Mouse (Mus musculus) urinary bladder, postnatal 25 days (tissue): Measurements from ENCODE around the gene Naif1.
A peak's percentile ranks its signal among the peaks of the same experiment; 100 is the strongest.
"Not testable (repeated sequence)": the region's sequence is repeated elsewhere in the genome, so short reads cannot be mapped to it uniquely, and the experiment has no call there.

Source experiments
- DNase-seq: peaks from one replicate; pipeline ENCODE4 v3.0.0; 2022; ENCODE audit warnings: low spot score

The Naif1 gene

GRCm38 (mm10) chr2:32455101-32455500, 4.8 kb downstream of the Naif1 start:
- DNase-seq = no peak

DNA sequence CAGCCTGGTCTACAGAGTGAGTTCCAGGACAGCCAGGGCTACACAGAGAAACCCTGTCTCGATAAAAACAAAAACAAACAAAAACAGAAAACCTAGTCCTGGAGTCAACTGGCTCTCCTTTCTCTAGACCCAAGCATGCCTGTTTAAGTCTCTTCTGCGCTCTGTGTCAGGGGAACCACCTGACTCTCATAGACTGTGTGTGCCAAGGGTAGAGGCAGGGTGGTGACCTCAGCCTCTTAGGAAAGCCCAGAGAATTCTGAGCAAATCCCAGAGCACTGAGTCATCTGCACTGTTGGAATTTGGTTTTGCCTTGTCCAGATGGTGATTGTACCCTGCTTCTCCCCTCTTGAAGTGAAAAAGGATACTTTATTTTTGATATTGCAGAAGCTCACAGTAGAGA, 8.0 kb downstream of the Naif1 start:
- no peak for DNase-seq

GRCm38 (mm10) chr2:32459657-32460056, 9.4 kb downstream of the Naif1 start:
- DNase-seq = no peak

GRCm38 (mm10) chr2:32463773-32464172, 13.5 kb downstream of the Naif1 start:
- no peak for DNase-seq

GRCm38 (mm10) chr2:32464212-32464891, 14.1 kb downstream of the Naif1 start:
- no peak for DNase-seq

DNA sequence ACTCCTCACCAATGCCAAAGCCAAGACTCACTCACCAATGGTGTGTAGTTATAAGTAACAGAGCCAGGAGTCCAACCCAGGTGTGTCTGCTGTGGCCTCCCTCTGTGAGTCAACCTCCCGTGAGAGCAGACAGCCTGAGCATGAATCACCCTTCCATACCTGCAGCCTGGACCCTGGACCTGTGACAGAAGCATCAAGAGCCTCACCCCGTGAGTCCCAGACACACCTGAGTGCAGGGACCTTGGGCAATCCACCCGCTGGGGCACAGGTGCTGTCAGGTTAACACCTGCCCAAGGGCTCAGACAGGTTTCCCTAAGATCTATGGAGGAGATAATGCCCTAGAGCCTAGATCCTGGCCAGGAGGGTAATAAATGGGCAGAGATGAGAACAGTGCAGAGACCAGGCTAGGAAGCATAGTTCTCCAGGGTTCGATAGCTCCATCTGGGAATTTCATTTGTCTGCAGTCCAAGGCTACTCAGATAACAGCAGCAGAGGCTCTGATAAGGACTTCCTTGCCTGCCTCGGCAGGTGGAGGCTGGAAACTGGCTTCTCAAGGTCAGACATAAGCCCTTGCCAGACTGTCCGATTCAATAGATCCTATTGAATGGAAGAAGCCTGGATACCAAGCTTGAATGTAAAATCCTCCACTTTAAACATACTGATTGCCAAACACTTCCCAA, 20.9 kb downstream of the Naif1 start:
- no peak for DNase-seq

DNA sequence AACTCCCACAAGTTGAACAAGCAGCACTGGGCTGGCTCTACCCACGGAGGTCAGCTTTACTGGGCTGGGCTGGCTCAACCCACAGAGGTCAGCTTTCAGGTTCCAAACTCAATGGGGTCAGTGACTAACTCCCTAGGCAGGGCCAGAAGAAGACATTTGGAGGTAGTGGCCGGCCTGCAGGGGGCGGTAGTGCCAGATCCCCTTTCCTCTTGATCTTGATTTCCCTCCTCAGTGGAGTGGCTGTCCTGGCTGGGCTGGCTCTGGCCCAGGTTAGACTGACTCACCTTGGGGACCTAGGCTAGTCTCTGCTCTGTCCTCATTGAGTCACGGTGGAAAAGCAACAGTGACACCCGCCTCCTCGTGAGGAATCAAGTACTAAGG, 21.4 kb downstream of the Naif1 start:
- DNase-seq = peak; percentile 56

DNA sequence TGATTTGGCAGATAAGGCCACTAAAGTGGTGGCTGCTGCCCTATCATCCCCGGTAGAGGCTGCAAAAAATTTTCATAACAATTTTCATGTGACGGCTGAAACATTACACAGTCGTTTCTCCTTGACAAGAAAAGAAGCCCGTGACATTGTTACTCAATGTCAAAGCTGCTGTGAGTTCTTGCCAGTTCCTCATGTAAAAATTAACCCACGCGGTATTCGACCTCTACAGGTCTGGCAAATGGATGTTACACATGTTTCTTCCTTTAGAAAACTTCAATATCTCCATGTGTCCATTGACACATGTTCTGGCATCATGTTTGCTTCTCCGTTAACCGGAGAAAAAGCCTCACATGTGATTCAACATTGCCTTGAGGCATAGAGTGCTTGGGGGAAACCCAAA, 25.1 kb downstream of the Naif1 start:
- not testable (repeated sequence) for DNase-seq

- no peak for DNase-seq
These were observed 32.1 kb downstream of the Naif1 start for GRCm38 (mm10) chr2:32482351-32482750.

- no peak for DNase-seq
These were observed 33.1 kb downstream of the Naif1 start for GRCm38 (mm10) chr2:32483179-32483875.

GRCm38 (mm10) chr2:32484933-32485332, 34.7 kb downstream of the Naif1 start:
- DNase-seq = no peak

GRCm38 (mm10) chr2:32485751-32486150, 35.5 kb downstream of the Naif1 start:
- no peak for DNase-seq

GRCm38 (mm10) chr2:32486155-32486554, 35.9 kb downstream of the Naif1 start:
- DNase-seq = no peak

GRCm38 (mm10) chr2:32487124-32487623, 36.9 kb downstream of the Naif1 start:
- DNase-seq = peak; percentile 92

DNA sequence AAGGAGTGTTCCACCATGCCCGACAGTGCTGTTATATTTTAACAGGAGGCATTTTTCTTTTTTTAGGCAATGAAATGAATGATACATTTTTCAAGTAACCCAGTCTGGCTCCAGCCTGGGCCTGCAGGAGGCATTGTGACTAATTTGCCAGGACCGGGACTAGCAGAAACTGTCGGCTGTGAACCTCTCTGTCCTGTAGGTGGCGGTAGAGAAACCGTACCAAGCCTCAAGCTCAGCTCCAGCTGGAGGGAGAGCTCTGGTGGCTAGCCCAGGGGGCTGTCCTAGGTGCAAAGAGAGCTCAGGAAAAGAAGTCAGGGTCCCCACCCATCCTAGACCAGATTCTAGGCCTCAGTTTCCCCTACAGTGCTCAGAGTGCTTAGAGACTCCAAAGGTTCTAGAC, 38.4 kb downstream of the Naif1 start:
- DNase-seq = peak; percentile 74

- DNase-seq = not testable (repeated sequence)
These were observed 40.5 kb downstream of the Naif1 start for GRCm38 (mm10) chr2:32490730-32491129.

DNA sequence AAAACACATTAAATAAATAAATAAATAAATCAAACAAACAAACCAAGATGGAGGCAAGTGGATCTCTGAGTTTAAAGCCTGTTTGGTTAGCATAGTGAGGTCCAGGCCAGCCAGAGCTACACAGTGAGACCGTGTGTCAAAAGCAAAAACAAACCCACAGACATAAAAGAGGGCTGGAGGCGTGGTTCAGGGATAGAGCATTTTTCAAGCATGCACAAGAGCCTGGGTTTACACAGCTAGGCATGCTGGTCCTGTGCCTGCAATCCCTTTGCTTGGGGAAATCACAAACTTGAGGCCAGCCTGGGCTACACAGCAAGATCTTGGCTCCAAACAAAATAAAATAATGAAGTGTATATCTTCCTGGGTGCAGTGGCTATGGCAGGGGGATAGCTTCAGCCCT, 42.4 kb downstream of the Naif1 start:
- no peak for DNase-seq

GRCm38 (mm10) chr2:32493301-32493701, 43.0 kb downstream of the Naif1 start:
- no peak for DNase-seq

DNA sequence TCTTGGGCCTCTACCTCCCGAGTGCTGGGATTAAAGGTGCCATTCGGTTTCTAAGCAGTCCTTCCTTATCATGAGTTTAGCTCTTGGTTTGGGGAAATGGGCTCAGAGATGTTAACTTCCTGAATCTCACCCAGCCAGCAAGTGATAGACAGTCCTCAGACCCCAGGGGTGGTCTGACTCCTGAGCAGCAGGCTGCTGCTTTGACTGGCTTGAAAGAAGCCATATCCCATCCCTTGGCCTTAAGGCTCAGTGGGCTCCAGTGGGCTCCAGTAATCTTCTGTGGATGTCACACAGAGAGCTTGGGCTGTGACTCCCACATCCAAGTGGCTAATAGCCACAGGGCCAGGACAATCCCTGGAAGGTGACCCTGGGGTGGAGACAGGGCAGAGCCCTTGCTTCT, 44.3 kb downstream of the Naif1 start:
- DNase-seq = no peak

DNA sequence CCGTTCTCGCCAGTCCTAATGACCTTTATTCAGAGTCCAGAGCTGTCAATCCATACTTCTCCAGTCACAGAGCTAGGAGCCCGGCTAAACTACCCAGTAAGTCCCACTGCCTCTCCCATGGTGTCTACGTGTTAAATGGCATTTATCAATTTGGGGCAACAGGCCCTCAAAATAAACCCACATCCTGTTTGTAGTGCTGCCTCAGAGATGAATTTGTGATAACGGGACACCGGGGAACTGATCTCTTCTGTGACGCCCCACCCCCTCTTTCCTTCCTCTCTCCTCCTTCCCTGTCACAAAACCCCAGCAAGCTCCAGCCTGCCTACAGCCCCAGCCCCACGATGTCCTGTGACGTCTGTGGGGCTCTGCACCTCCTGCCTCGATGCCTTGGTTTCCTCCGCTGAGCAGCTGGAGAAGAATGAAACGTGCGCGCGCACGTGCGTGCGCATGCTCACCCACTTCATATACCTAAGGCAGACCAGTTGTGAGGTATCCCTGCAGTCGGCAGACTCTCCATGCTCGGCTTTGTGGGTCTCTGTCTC, 45.0 kb downstream of the Naif1 start:
- DNase-seq = no peak

DNA sequence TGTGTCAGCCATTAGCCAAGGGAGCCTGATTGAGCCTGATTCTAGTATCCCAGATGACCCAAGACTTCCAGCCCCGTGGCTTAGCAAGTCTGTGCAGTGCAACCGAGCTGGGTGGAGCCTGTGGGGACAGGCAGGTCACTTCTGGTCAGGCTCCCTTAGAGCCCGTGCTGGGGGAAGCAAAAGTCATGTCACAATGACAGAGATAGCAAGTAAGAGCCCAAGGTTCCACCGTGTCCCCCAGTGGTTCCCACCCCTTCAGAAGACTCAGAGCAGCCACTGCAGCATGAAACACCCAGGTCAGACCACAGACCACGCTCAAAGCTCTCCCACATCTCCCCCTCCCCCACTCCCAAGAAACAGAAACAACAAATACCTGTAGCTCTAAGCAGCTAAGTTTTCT, 45.9 kb downstream of the Naif1 start:
- DNase-seq = no peak

DNA sequence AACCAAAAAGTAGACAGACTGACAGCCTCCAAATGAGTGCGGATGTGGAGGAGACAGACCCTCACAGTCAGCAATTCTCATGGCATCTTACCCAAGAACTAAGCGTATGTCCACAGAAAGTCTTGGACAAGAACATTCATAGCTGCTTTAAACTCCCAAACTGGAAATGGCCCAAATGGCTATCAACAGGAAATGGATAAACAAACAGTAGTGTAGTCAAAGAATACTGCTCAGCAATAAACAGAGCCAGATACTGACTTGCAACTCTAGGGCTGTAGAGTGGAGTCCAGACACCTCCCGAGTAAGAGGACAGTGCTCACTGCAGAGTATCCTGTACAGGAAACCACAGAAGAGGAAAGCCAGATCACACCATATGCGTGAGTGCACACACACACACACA, 49.1 kb downstream of the Naif1 start:
- DNase-seq = no peak

DNA sequence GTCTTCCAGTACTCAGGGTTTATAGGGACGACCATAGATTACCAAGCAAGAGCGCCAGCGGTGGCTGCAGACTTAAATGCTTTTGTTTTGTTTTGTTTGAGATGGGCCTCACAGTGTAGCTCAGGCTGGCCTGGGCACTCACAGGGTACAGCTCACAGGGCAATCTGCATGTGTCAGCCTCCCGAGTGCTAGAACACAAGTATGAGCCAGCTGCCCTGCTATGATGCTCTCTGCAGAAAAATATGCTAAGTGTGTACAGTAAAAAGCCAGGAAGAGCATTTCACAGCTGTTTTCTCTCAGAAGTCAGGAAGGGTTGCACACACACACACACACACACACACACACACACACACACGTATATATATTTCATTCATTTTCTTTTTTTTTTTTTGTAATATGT, 50.2 kb downstream of the Naif1 start:
- no peak for DNase-seq
